9 mouse cellular contexts compared by ENCODE assay signal in genomic region chr7:43873237-43873636, GRCm38 (mm10). TPM values are rescaled to one million over a fixed set of nuclear protein-coding genes. Genes with fewer than 3 reads are reported as not detected.
DNase-seq lines count a peak whose midpoint lies in the region; ATAC-seq and TF ChIP-seq lines count a peak whose summit lies in the region.
"Had no signal": no experiment of that assay in that cellular context is flagged by ENCODE, and none has a peak within 500 bp of the region (broad histone marks: within the 10 kb centered on the region; RNA-seq: fewer than 3 reads in every experiment).

No protein-coding gene starts in this region.

- H3K27ac ChIP-seq in intestine, embryonic 14.5 days (ENCODE audit: low read depth) = no peak overlapping the region
- H3K27ac ChIP-seq in intestine, embryonic 16.5 days (ENCODE audit: low read length) = no peak overlapping the region
- no peak overlapping the region for H3K27ac ChIP-seq in cerebellum, adult 2 months (ENCODE audit: insufficient read depth, low read length)
- H3K27ac ChIP-seq in intestine, postnatal 0 days (ENCODE audit: low read depth, low read length) = no peak overlapping the region
- H3K27ac ChIP-seq in midbrain, embryonic 14.5 days (replicated peaks; ENCODE audit: low read depth, low read length) = no peak overlapping the region

- WGBS in intestine, embryonic 14.5 days = 8% methylated on average over 10 of the region's 10 CpGs
- 7% methylated on average over 10 of the region's 10 CpGs for WGBS in intestine, embryonic 16.5 days
- 5% methylated on average over 10 of the region's 10 CpGs for WGBS in cerebellum, adult 2 months
- WGBS in intestine, postnatal 0 days = 11% methylated on average over 10 of the region's 10 CpGs
- WGBS in midbrain, embryonic 14.5 days = 5% methylated on average over 10 of the region's 10 CpGs

- no peak for ATAC-seq in intestine, embryonic 14.5 days (replicated peaks; ENCODE audit: low FRiP score, low TSS enrichment, low read depth)
- no peak for ATAC-seq in intestine, embryonic 16.5 days
- no peak for ATAC-seq in intestine, postnatal 0 days
- ATAC-seq in midbrain, embryonic 14.5 days (ENCODE audit: low FRiP score, low TSS enrichment) = no peak

- peak; percentile 58; the same call in 1 of the 2 replicates for TF ChIP-seq CTCF in cerebellum, adult 2 months (IDR thresholded peaks at IDR 0.05; ENCODE audit: borderline replicate concordance, insufficient read depth, low read depth, low read length)
- peak; percentile 89 for TF ChIP-seq CTCF in intestine, postnatal 0 days (IDR thresholded peaks at IDR 0.05; ENCODE audit: low read depth)

- no peak overlapping the region for H3K4me3 ChIP-seq in intestine, embryonic 14.5 days (ENCODE audit: low read depth, low read length)
- no peak overlapping the region for H3K4me3 ChIP-seq in intestine, embryonic 16.5 days (ENCODE audit: low read length)
- no peak overlapping the region for H3K4me3 ChIP-seq in cerebellum, adult 2 months (replicated peaks; ENCODE audit: insufficient read depth, low read depth, low read length)
- H3K4me3 ChIP-seq in intestine, postnatal 0 days (ENCODE audit: low read depth, low read length) = no peak overlapping the region
- no peak overlapping the region for H3K4me3 ChIP-seq in midbrain, embryonic 14.5 days (replicated peaks; ENCODE audit: low read depth, low read length)

- peak; percentile 87 for DNase-seq in intestine, embryonic 14.5 days (ENCODE audit: low spot score)
- DNase-seq in cerebellum, adult 2 months = peak; percentile 21 to 43
- DNase-seq in frontal cortex, postnatal 10 days (ENCODE audit: low spot score in 2 of 2) = peak; percentile 29 to 68
- peak; percentile 78 to 83 for DNase-seq in left cerebral cortex, postnatal 10 days (ENCODE audit: extremely low spot score in 1 of 2, low spot score in 2 of 2)
- peak; percentile 91 for DNase-seq in midbrain, embryonic 14.5 days
- peak; percentile 78 for DNase-seq in testis, postnatal 10 days (ENCODE audit: low spot score)

- TF ChIP-seq POLR2A in cerebellum, adult 2 months (IDR thresholded peaks at IDR 0.05; ENCODE audit: borderline replicate concordance, insufficient read depth, low read length) = no peak

- H3K27me3 ChIP-seq in intestine, embryonic 14.5 days (replicated peaks; ENCODE audit: control insufficient read depth, insufficient read depth, low read length) = no peaks in the 10 kb centered on the region
- H3K27me3 ChIP-seq in intestine, embryonic 16.5 days (replicated peaks; ENCODE audit: control insufficient read depth, insufficient read depth, low read length) = no peaks in the 10 kb centered on the region
- H3K27me3 ChIP-seq in cerebellum, adult 2 months (ENCODE audit: control insufficient read depth, insufficient read depth, low read length) = no peaks in the 10 kb centered on the region
- no peaks in the 10 kb centered on the region for H3K27me3 ChIP-seq in intestine, postnatal 0 days (replicated peaks; ENCODE audit: control insufficient read depth, insufficient read depth, low read length)
- H3K27me3 ChIP-seq in midbrain, embryonic 14.5 days (ENCODE audit: control insufficient read depth, insufficient read depth, low read length) = no peaks in the 10 kb centered on the region

- H3K9ac ChIP-seq in intestine, embryonic 14.5 days (ENCODE audit: low read length) = no peak overlapping the region
- no peak overlapping the region for H3K9ac ChIP-seq in intestine, embryonic 16.5 days (ENCODE audit: low read depth, low read length)
- no peak overlapping the region for H3K9ac ChIP-seq in intestine, postnatal 0 days (ENCODE audit: low read depth, low read length)
- H3K9ac ChIP-seq in midbrain, embryonic 14.5 days (replicated peaks; ENCODE audit: low read length) = no peak overlapping the region

- intact Hi-C loops in left cerebral cortex, postnatal 10 days (cut with DNase I) = no loop called here

- no peaks in the 10 kb centered on the region for H3K36me3 ChIP-seq in intestine, embryonic 14.5 days (ENCODE audit: control insufficient read depth, insufficient read depth, low read length)
- no peaks in the 10 kb centered on the region for H3K36me3 ChIP-seq in intestine, embryonic 16.5 days (ENCODE audit: control insufficient read depth, insufficient read depth, low read length)
- H3K36me3 ChIP-seq in intestine, postnatal 0 days (ENCODE audit: control insufficient read depth, insufficient read depth) = no peaks in the 10 kb centered on the region
- no peaks in the 10 kb centered on the region for H3K36me3 ChIP-seq in midbrain, embryonic 14.5 days (ENCODE audit: control insufficient read depth, insufficient read depth, low read length)

- H3K9me3 ChIP-seq in intestine, embryonic 14.5 days (ENCODE audit: control insufficient read depth, low read length) = no peaks in the 10 kb centered on the region
- no peaks in the 10 kb centered on the region for H3K9me3 ChIP-seq in intestine, embryonic 16.5 days (ENCODE audit: control insufficient read depth, low read length)
- H3K9me3 ChIP-seq in intestine, postnatal 0 days (ENCODE audit: control insufficient read depth) = no peaks in the 10 kb centered on the region
- no peaks in the 10 kb centered on the region for H3K9me3 ChIP-seq in midbrain, embryonic 14.5 days (ENCODE audit: control insufficient read depth, low read length)

- no peaks in the 10 kb centered on the region for H3K4me1 ChIP-seq in intestine, embryonic 14.5 days (replicated peaks; ENCODE audit: control insufficient read depth, insufficient read depth, low read length)
- no peaks in the 10 kb centered on the region for H3K4me1 ChIP-seq in intestine, embryonic 16.5 days (ENCODE audit: control insufficient read depth, insufficient read depth, low read length)
- no peaks in the 10 kb centered on the region for H3K4me1 ChIP-seq in cerebellum, adult 2 months (ENCODE audit: control insufficient read depth, insufficient read depth, low read length)
- H3K4me1 ChIP-seq in intestine, postnatal 0 days (replicated peaks; ENCODE audit: control insufficient read depth, insufficient read depth, low read length) = no peaks in the 10 kb centered on the region
- no peaks in the 10 kb centered on the region for H3K4me1 ChIP-seq in midbrain, embryonic 14.5 days (ENCODE audit: control insufficient read depth, insufficient read depth, low read length)

- H3K4me2 ChIP-seq in intestine, embryonic 14.5 days (ENCODE audit: low read length) = no peak overlapping the region
- H3K4me2 ChIP-seq in intestine, embryonic 16.5 days (ENCODE audit: low read depth, low read length) = no peak overlapping the region
- H3K4me2 ChIP-seq in intestine, postnatal 0 days (replicated peaks; ENCODE audit: low read depth) = no peak overlapping the region
- H3K4me2 ChIP-seq in midbrain, embryonic 14.5 days (ENCODE audit: low read length) = no peak overlapping the region

RNA-seq across cellular contexts. Expression of gene Klk4, which starts 7.7 kb away (rescaled TPM):
- not detected in 2 replicates for polyA plus RNA-seq in intestine, embryonic 14.5 days (2014; fragmentation: Nextera tagmentation; extraction: Ambion mirVana)
- polyA plus RNA-seq in intestine, embryonic 16.5 days (2015; fragmentation: Nextera tagmentation; extraction: Ambion mirVana) = not detected in 2 replicates
- polyA plus RNA-seq in cerebellum, adult 2 months (2012; rRNA removed) = not detected in 2 replicates
- not detected in 2 replicates for polyA plus RNA-seq in intestine, postnatal 0 days (2015; fragmentation: Nextera tagmentation; extraction: Ambion mirVana)
- total RNA-seq in left cerebral cortex, postnatal 10 days (2021) = not detected
- not detected in 2 replicates for polyA plus RNA-seq in midbrain, embryonic 14.5 days (2014; fragmentation: Nextera tagmentation; extraction: Ambion mirVana)
- total RNA-seq: neutrophil, adult 5-6 weeks had no signal

RNA-seq across cellular contexts. Expression of gene Klk5, which starts 31.5 kb away (rescaled TPM):
- polyA plus RNA-seq in intestine, embryonic 14.5 days (2014; fragmentation: Nextera tagmentation; extraction: Ambion mirVana) = not detected in 2 replicates
- not detected in 2 replicates for polyA plus RNA-seq in intestine, embryonic 16.5 days (2015; fragmentation: Nextera tagmentation; extraction: Ambion mirVana)
- not detected in 2 replicates for polyA plus RNA-seq in cerebellum, adult 2 months (2012; rRNA removed)
- polyA plus RNA-seq in intestine, postnatal 0 days (2015; fragmentation: Nextera tagmentation; extraction: Ambion mirVana) = not detected in 2 replicates
- not detected for total RNA-seq in left cerebral cortex, postnatal 10 days (2021)
- polyA plus RNA-seq in midbrain, embryonic 14.5 days (2014; fragmentation: Nextera tagmentation; extraction: Ambion mirVana) = not detected in 2 replicates
- total RNA-seq: neutrophil, adult 5-6 weeks had no signal

RNA-seq across cellular contexts. Expression of gene Klk6, which starts 48.9 kb away (rescaled TPM):
- 0.16 TPM in 1 of 2 replicates, not detected in the other for polyA plus RNA-seq in intestine, embryonic 14.5 days (2014; fragmentation: Nextera tagmentation; extraction: Ambion mirVana)
- polyA plus RNA-seq in intestine, embryonic 16.5 days (2015; fragmentation: Nextera tagmentation; extraction: Ambion mirVana) = 0.10 TPM in 1 of 2 replicates, not detected in the other
- 88.4 and 102 TPM in 2 replicates for polyA plus RNA-seq in cerebellum, adult 2 months (2012; rRNA removed)
- polyA plus RNA-seq in intestine, postnatal 0 days (2015; fragmentation: Nextera tagmentation; extraction: Ambion mirVana) = not detected in 2 replicates
- total RNA-seq in left cerebral cortex, postnatal 10 days (2021) = not detected
- polyA plus RNA-seq in midbrain, embryonic 14.5 days (2014; fragmentation: Nextera tagmentation; extraction: Ambion mirVana) = not detected in 2 replicates
- total RNA-seq: neutrophil, adult 5-6 weeks had no signal

Comparison
In these comparisons a context has a peak if more than half of its experiments do, and no peak if none do; other contexts are left out.
1. DNase-seq: peak in every context shown above with its lines; median percentile 91 in midbrain, embryonic 14.5 days; 87 in intestine, embryonic 14.5 days; 80 in left cerebral cortex, postnatal 10 days; 78 in testis, postnatal 10 days; 48 in frontal cortex, postnatal 10 days; 32 in cerebellum, adult 2 months.
2. RNA of gene Klk6, which starts 48.9 kb away (polyA plus RNA-seq): 88.4 to 102 TPM in cerebellum, adult 2 months; 0.16 TPM in intestine, embryonic 14.5 days, 0.10 TPM in intestine, embryonic 16.5 days, not detected in intestine, postnatal 0 days and not detected in midbrain, embryonic 14.5 days; every median in the first group is over 10 times any median in the second.